24 mouse cellular contexts compared by ENCODE assay signal in genomic region chr3:125883009-125883408, GRCm38 (mm10). TPM values are rescaled to one million over a fixed set of nuclear protein-coding genes. Genes with fewer than 3 reads are reported as not detected.
DNase-seq lines count a peak whose midpoint lies in the region; ATAC-seq lines count a peak whose summit lies in the region.
"Had no signal": no experiment of that assay in that cellular context is flagged by ENCODE, and none has a peak within 500 bp of the region (broad histone marks: within the 10 kb centered on the region; RNA-seq: fewer than 3 reads in every experiment).

No protein-coding gene starts in this region.

- H3K9ac ChIP-seq in limb, embryonic 12.5 days (replicated peaks): no peak overlapping the region
- H3K9ac ChIP-seq: embryonic facial prominence, embryonic 12.5 days; forebrain, embryonic 15.5 days; heart, embryonic 15.5 days; hindbrain, embryonic 15.5 days had no signal

- peak; percentile 5 for DNase-seq in embryo, embryonic 10.5 days (ENCODE audit: low spot score)
- DNase-seq in embryo, embryonic 10 days (ENCODE audit: low spot score): no peak
- no peak for DNase-seq in frontal cortex, postnatal 25 days (ENCODE audit: low spot score in 2 of 2)
- no peak for DNase-seq in limb, embryonic 10.5 days (ENCODE audit: low spot score)
- no peak for DNase-seq in thymus, postnatal 14 days
- DNase-seq: adrenal gland, adult 8-10 months; adrenal gland, postnatal 36 days; B cell, adult 2 months; cerebellum, adult 11-12 months; cerebellum, adult 9-10 months; cerebellum, postnatal 25 days; gastrocnemius, postnatal 14 days; heart, adult 2 months; heart, postnatal 14 days had no signal

- H3K27ac ChIP-seq in limb, embryonic 12.5 days: no peak overlapping the region
- H3K27ac ChIP-seq in limb, embryonic 10.5 days: no peak overlapping the region
- H3K27ac ChIP-seq: embryonic facial prominence, embryonic 12.5 days; forebrain, embryonic 15.5 days; heart, adult 2 months; heart, embryonic 15.5 days; hindbrain, embryonic 15.5 days had no signal

- no peaks in the 10 kb centered on the region for H3K9me3 ChIP-seq in limb, embryonic 12.5 days
- H3K9me3 ChIP-seq in limb, embryonic 10.5 days (replicated peaks): no peaks in the 10 kb centered on the region
- H3K9me3 ChIP-seq: embryonic facial prominence, embryonic 12.5 days; forebrain, embryonic 15.5 days; G1E; heart, embryonic 15.5 days; hindbrain, embryonic 15.5 days had no signal

- ATAC-seq in frontal cortex, adult (ENCODE audit: low TSS enrichment): peak; percentile 44
- ATAC-seq in limb, embryonic 12.5 days (ENCODE audit: insufficient number of reproducible peaks, insufficient read depth, low FRiP score, low TSS enrichment, low read depth): peak; percentile 6; the same call in 1 of the 2 replicates
- ATAC-seq: CD4-positive, CD25-positive, alpha-beta regulatory T cell, adult 4 months; forebrain, embryonic 15.5 days had no signal

- H3K27me3 ChIP-seq in limb, embryonic 12.5 days: no peaks in the 10 kb centered on the region
- H3K27me3 ChIP-seq in limb, embryonic 10.5 days (ENCODE audit: low read depth, poor library complexity, severe bottlenecking): no peaks in the 10 kb centered on the region
- H3K27me3 ChIP-seq: embryonic facial prominence, embryonic 12.5 days; forebrain, embryonic 15.5 days; heart, embryonic 15.5 days; hindbrain, embryonic 15.5 days had no signal

- H3K36me3 ChIP-seq in limb, embryonic 12.5 days: no peaks in the 10 kb centered on the region
- no peaks in the 10 kb centered on the region for H3K36me3 ChIP-seq in limb, embryonic 10.5 days
- H3K36me3 ChIP-seq: embryonic facial prominence, embryonic 12.5 days; forebrain, embryonic 15.5 days; G1E; heart, embryonic 15.5 days; hindbrain, embryonic 15.5 days had no signal

- H3K4me3 ChIP-seq in limb, embryonic 12.5 days (replicated peaks): no peak overlapping the region
- no peak overlapping the region for H3K4me3 ChIP-seq in limb, embryonic 10.5 days
- H3K4me3 ChIP-seq: embryonic facial prominence, embryonic 12.5 days; forebrain, embryonic 15.5 days; heart, adult 2 months; heart, embryonic 15.5 days; hindbrain, embryonic 15.5 days had no signal

- H3K4me1 ChIP-seq in limb, embryonic 12.5 days (replicated peaks): no peaks in the 10 kb centered on the region
- H3K4me1 ChIP-seq in limb, embryonic 10.5 days: no peaks in the 10 kb centered on the region
- H3K4me1 ChIP-seq: embryonic facial prominence, embryonic 12.5 days; forebrain, embryonic 15.5 days; heart, embryonic 15.5 days; hindbrain, embryonic 15.5 days had no signal

- no peak overlapping the region for H3K4me2 ChIP-seq in limb, embryonic 12.5 days
- H3K4me2 ChIP-seq: embryonic facial prominence, embryonic 12.5 days; forebrain, embryonic 15.5 days; heart, embryonic 11.5 days; heart, embryonic 15.5 days; hindbrain, embryonic 15.5 days had no signal

RNA-seq across cellular contexts. Expression of gene Ugt8a, which starts 55.4 kb away (rescaled TPM):
- 0.28 and 0.65 TPM in 2 replicates for polyA plus RNA-seq in limb, embryonic 12.5 days (2016; fragmentation: Nextera tagmentation; extraction: Ambion mirVana)
- 0.09 and 0.11 TPM in 2 replicates for polyA plus RNA-seq in limb, embryonic 10.5 days (2016; fragmentation: Nextera tagmentation; extraction: Ambion mirVana)
- polyA plus RNA-seq: CD4-positive, CD25-positive, alpha-beta regulatory T cell, adult 4 months; G1E; gonadal fat pad, adult 2 months had no signal
